Mouse (Mus musculus): ENCODE measurements around the gene Mad1l1. TPM values are rescaled to one million over a fixed set of nuclear protein-coding genes. Genes with fewer than 3 reads are reported as not detected.

The Mad1l1 gene
- total and polyA plus RNA-seq, 3 experiments = 40.5 to 65.2 TPM; not detected in 1

GRCm38 (mm10) chr5:140191539-140191938 lies 129.8 kb downstream of the Mad1l1 start:
- Histone ChIP-seq H3K9me3 (replicated peaks; ENCODE audit: insufficient read depth, low read length) (no peaks in the 10 kb centered on the region), H3K4me1 (ENCODE audit: control insufficient read depth in 1 of 2, insufficient read depth in 2 of 2, low read length in 2 of 2) (no peaks in the 10 kb centered on the region), H3K36me3 (ENCODE audit: control insufficient read depth in 1 of 2, insufficient read depth in 2 of 2, low read length in 2 of 2) (no peaks in the 10 kb centered on the region; a peak in 1 of 4 replicates), H3K27ac (ENCODE audit: control insufficient read depth, low read depth, low read length) (no peak overlapping the region), H3K4me3 (ENCODE audit: control insufficient read depth in 1 of 2, insufficient read depth in 1 of 2, low read depth in 2 of 2, low read length in 2 of 2) (no peak overlapping the region), H3K9ac (ENCODE audit: control insufficient read depth, low read depth, low read length, poor library complexity, severe bottlenecking) (no peak overlapping the region), H3K27me3 (ENCODE audit: control insufficient read depth in 1 of 2, insufficient read depth in 2 of 2, low read length in 2 of 2) (no peaks in the 10 kb centered on the region), H3K79me2 (ENCODE audit: control insufficient read depth, insufficient read depth, low read length, poor library complexity) (no peaks in the 10 kb centered on the region)
- DNase-seq (ENCODE audit: low read depth, low spot score) = no peak
- TF ChIP-seq USF2 (IDR thresholded peaks at IDR 0.05; ENCODE audit: borderline replicate concordance in 1 of 2, insufficient read depth in 1 of 2, low read depth in 1 of 2, low read length in 2 of 2) (no peak), POLR2AphosphoS2 (IDR thresholded peaks at IDR 0.05; ENCODE audit: low read length) (no peak), TAL1 (IDR thresholded peaks at IDR 0.05; ENCODE audit: low read length) (no peak), CHD1 (IDR thresholded peaks at IDR 0.05; ENCODE audit: low read depth, low read length) (no peak), ZC3H11A (IDR thresholded peaks at IDR 0.05; ENCODE audit: low read depth, low read length) (no peak), SMC3 (IDR thresholded peaks at IDR 0.05; ENCODE audit: low read depth, low read length) (no peak), RAD21 (IDR thresholded peaks at IDR 0.05; ENCODE audit: low read depth, low read length) (no peak), TCF12 (IDR thresholded peaks at IDR 0.05; ENCODE audit: low read depth, low read length) (no peak), EP300 (IDR thresholded peaks at IDR 0.05; ENCODE audit: low read depth in 1 of 2, low read length in 2 of 2) (no peak), TBP (IDR thresholded peaks at IDR 0.05; ENCODE audit: low read depth, low read length) (no peak), CHD2 (IDR thresholded peaks at IDR 0.05; ENCODE audit: low read length) (no peak)

- Histone ChIP-seq H3K9me3 (replicated peaks; ENCODE audit: insufficient read depth, low read length) (no peaks in the 10 kb centered on the region), H3K9ac (ENCODE audit: control insufficient read depth, low read depth, low read length, poor library complexity, severe bottlenecking) (no peak overlapping the region), H3K4me3 (ENCODE audit: control insufficient read depth in 1 of 2, insufficient read depth in 1 of 2, low read depth in 2 of 2, low read length in 2 of 2) (no peak overlapping the region), H3K36me3 (ENCODE audit: control insufficient read depth in 1 of 2, insufficient read depth in 2 of 2, low read length in 2 of 2) (no peaks in the 10 kb centered on the region; a peak in 2 of 4 replicates), H3K27ac (ENCODE audit: control insufficient read depth, low read depth, low read length) (no peak overlapping the region), H3K79me2 (ENCODE audit: control insufficient read depth, insufficient read depth, low read length, poor library complexity) (no peaks in the 10 kb centered on the region), H3K4me1 (ENCODE audit: control insufficient read depth in 1 of 2, insufficient read depth in 2 of 2, low read length in 2 of 2) (no peaks in the 10 kb centered on the region), H3K27me3 (ENCODE audit: control insufficient read depth in 1 of 2, insufficient read depth in 2 of 2, low read length in 2 of 2) (no peaks in the 10 kb centered on the region)
- DNase-seq (ENCODE audit: low read depth, low spot score) = no peak
- TF ChIP-seq SIN3A (IDR thresholded peaks at IDR 0.05; ENCODE audit: low read length) (no peak), ELF1 (IDR thresholded peaks at IDR 0.05; ENCODE audit: low read depth, low read length) (no peak), TBP (IDR thresholded peaks at IDR 0.05; ENCODE audit: low read depth, low read length) (no peak), ETS1 (IDR thresholded peaks at IDR 0.05; ENCODE audit: low read depth, low read length) (no peak), ZC3H11A (IDR thresholded peaks at IDR 0.05; ENCODE audit: low read depth, low read length) (no peak), MAX (IDR thresholded peaks at IDR 0.05; ENCODE audit: low read length) (no peak), RCOR1 (IDR thresholded peaks at IDR 0.05; ENCODE audit: low read depth, low read length) (no peak)
Observed at GRCm38 (mm10) chr5:140186351-140186750, 135.0 kb downstream of the Mad1l1 start.

- no peak overlapping the region for H3K9ac ChIP-seq (ENCODE audit: control insufficient read depth, low read depth, low read length, poor library complexity, severe bottlenecking)
- H3K79me2 ChIP-seq (ENCODE audit: control insufficient read depth, insufficient read depth, low read length, poor library complexity) = no peaks in the 10 kb centered on the region
- H3K27ac ChIP-seq (ENCODE audit: control insufficient read depth, low read depth, low read length) = no peak overlapping the region
- no peaks in the 10 kb centered on the region for H3K27me3 ChIP-seq (ENCODE audit: control insufficient read depth in 1 of 2, insufficient read depth in 2 of 2, low read length in 2 of 2)
- no peak overlapping the region for H3K4me3 ChIP-seq (ENCODE audit: control insufficient read depth in 1 of 2, insufficient read depth in 1 of 2, low read depth in 2 of 2, low read length in 2 of 2)
- no peak for DNase-seq (ENCODE audit: low read depth, low spot score)
- no peak for TF ChIP-seq GABPA (IDR thresholded peaks at IDR 0.05; ENCODE audit: low read depth, low read length)
- no peak for TF ChIP-seq SMC3 (IDR thresholded peaks at IDR 0.05; ENCODE audit: low read depth, low read length)
- no peak for TF ChIP-seq NRF1 (IDR thresholded peaks at IDR 0.05; ENCODE audit: insufficient read depth, low read depth, low read length, poor library complexity, severe bottlenecking)
- TF ChIP-seq ETS1 (IDR thresholded peaks at IDR 0.05; ENCODE audit: low read depth, low read length) = no peak
- no peak for TF ChIP-seq HCFC1 (IDR thresholded peaks at IDR 0.05; ENCODE audit: low read depth, low read length)
- no peak for TF ChIP-seq MEF2A (IDR thresholded peaks at IDR 0.05; ENCODE audit: extremely low read depth, insufficient replicate concordance, low read depth, low read length, poor library complexity, severe bottlenecking)
- no peak for TF ChIP-seq NELFE (IDR thresholded peaks at IDR 0.05; ENCODE audit: low read depth, low read length)
- TF ChIP-seq POLR2A (IDR thresholded peaks at IDR 0.05; ENCODE audit: control insufficient read depth in 1 of 2, insufficient read depth in 1 of 2, low read depth in 1 of 2, low read length in 2 of 2, poor library complexity in 1 of 2) = no peak
- no peak for TF ChIP-seq ZKSCAN1 (IDR thresholded peaks at IDR 0.05; ENCODE audit: low read depth, low read length)
- no peak for TF ChIP-seq EP300 (IDR thresholded peaks at IDR 0.05; ENCODE audit: low read depth in 1 of 2, low read length in 2 of 2)
- no peak for TF ChIP-seq MYB (IDR thresholded peaks at IDR 0.05; ENCODE audit: low read depth, low read length)
- H3K9me3 ChIP-seq (replicated peaks; ENCODE audit: insufficient read depth, low read length) = no peaks in the 10 kb centered on the region
- no peaks in the 10 kb centered on the region; a peak in 2 of 4 replicates for H3K36me3 ChIP-seq (ENCODE audit: control insufficient read depth in 1 of 2, insufficient read depth in 2 of 2, low read length in 2 of 2)
- no peaks in the 10 kb centered on the region for H3K4me1 ChIP-seq (ENCODE audit: control insufficient read depth in 1 of 2, insufficient read depth in 2 of 2, low read length in 2 of 2)
Observed at GRCm38 (mm10) chr5:140185757-140186156, 135.6 kb downstream of the Mad1l1 start.

All from MEL (cell line).